Mouse (Mus musculus): ENCODE measurements around the gene Dhrs2.
A peak's percentile ranks its signal among the peaks of the same experiment; 100 is the strongest.

The Dhrs2 gene

GRCm38 (mm10) chr14:55221707-55222106 is at the start of gene Dhrs2:
Gene Dhrs2 (plus strand): TSS chr14:55222007.
- DNase-seq: no peak

GRCm38 (mm10) chr14:55174164-55174563 is 47.6 kb upstream of the Dhrs2 start:
- DNase-seq: no peak

DNA sequence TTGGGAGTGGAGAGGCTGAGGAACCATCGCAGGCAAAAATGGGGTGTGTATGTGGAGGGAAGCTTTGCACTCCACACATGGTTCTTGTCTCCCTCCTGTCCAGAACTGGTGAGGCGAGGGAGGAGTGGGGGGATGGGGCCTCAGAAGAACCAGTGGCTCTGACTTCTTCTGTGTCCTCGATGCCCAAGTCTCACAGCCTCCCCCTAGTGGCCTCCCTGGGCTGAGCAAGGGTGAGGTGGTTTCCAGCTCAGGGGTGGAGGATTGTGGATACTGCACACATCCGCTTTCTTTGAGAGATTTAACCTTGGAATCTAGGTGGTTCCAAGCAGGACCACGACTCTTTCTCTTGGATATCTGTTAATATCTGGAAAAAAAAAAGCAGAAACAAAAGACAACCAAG is 44.5 kb upstream of the Dhrs2 start:
- DNase-seq: peak; percentile 18 to 24

- DNase-seq: no peak
Measured at GRCm38 (mm10) chr14:55180951-55181350, 40.9 kb upstream of the Dhrs2 start.

- no peak for DNase-seq
Measured at GRCm38 (mm10) chr14:55183231-55183630, 38.6 kb upstream of the Dhrs2 start.

GRCm38 (mm10) chr14:55184640-55185145 is 37.1 kb upstream of the Dhrs2 start:
- no peak for DNase-seq

- no peak for DNase-seq
Measured at GRCm38 (mm10) chr14:55188491-55188890, 33.3 kb upstream of the Dhrs2 start.

- DNase-seq: no peak
Measured at GRCm38 (mm10) chr14:55189351-55189769, 32.4 kb upstream of the Dhrs2 start.

GRCm38 (mm10) chr14:55193354-55193753 is 28.5 kb upstream of the Dhrs2 start:
- no peak for DNase-seq

- DNase-seq: peak in 1 of 2 experiments; percentile 27
Measured at GRCm38 (mm10) chr14:55193876-55194635, 27.8 kb upstream of the Dhrs2 start.

DNA sequence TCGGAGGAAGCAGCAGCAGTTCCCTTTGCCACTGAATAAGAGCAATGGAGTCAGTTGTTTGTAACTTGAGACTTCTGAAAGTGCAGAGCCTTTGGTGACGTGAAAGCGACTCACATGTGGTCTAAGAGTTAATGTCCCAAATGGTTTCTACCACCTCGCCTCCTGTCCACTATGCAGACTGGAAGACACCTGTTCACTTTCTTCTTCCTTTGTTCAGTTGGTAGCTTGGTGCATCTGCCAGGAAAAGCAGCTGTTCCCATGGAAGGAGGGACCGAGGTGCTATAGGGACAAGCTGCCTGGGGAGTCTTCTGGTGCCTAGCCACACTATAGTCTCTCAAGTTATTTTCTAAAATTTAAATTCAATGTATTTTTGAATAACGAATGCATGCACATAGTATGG is 27.0 kb upstream of the Dhrs2 start:
- DNase-seq: no peak

GRCm38 (mm10) chr14:55197121-55197520 is 24.7 kb upstream of the Dhrs2 start:
- no peak for DNase-seq

- DNase-seq: no peak
Measured at GRCm38 (mm10) chr14:55198187-55198586, 23.6 kb upstream of the Dhrs2 start.

DNA sequence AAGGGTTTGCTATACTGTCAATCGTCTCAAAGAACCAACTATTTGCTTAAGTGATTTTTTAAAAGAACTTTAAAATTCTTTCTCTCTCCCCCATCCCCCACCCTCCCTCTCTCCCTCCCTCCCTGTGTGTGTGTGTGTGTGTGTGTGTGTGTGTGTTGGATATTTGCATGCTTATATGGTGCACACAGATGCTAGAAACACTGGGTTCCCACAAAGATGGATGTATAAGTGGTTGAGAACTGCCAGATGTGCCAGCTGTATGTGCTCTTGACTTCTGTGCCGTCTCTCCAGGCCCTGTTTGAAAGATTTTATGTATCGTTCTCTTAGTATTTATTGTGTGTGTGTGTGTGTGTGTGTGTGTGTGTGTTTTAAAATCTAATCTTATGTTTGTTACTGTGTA is 17.3 kb upstream of the Dhrs2 start:
- DNase-seq: no peak

DNA sequence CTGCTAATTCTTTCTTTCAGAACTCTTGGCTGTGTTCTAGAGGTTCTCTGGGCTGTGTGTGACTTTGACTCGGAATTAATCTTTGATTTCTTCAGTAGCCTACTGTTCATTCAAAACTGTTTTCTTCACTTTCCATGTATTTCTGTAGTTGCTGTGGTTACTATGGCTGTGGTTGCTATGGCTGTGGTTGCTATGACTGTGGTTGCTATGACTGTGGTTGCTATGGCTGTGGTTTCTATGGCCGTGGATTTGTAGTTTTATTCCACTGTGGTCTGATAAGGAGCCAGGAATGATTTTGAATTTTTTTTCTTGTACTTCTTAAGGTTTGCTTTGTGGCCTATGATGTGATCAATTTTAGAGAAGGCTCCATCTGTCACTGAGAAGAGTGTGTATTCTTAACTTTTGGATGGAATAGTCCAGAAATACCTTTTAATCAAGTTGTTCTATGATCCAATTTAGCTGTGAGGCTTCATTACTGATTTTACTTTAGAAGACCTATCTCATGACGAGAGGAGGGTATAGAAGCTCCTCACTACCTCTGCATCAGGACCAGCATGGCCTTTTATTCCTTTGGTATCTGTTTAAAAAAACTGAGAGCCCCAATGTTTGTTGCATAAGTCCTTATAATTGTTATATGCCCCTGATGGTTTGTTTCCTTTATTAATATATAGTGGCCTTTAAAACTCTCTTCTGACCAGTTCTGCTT is 16.6 kb upstream of the Dhrs2 start:
- DNase-seq: no peak

DNA sequence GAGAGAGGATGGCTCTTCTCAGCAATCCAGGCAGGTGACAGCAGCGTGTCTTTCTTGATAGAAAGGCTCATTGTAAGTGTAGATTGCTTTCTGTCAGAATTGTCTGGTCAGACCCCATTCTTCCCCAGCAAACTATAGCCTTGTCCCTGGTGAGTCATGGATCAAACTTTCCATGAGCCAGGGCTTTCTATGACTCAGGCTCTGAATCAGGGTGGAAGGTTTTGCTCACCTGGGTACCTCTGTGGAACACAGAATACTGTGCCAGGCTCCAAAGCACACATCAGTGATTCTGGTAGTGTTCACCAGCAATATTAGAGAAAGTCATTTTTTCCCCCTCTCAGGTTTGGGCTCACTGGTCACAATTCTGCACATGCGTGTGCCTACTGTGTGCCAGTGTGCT is 13.5 kb upstream of the Dhrs2 start:
- no peak for DNase-seq

GRCm38 (mm10) chr14:55213621-55214020 is 8.2 kb upstream of the Dhrs2 start:
- no peak for DNase-seq

DNA sequence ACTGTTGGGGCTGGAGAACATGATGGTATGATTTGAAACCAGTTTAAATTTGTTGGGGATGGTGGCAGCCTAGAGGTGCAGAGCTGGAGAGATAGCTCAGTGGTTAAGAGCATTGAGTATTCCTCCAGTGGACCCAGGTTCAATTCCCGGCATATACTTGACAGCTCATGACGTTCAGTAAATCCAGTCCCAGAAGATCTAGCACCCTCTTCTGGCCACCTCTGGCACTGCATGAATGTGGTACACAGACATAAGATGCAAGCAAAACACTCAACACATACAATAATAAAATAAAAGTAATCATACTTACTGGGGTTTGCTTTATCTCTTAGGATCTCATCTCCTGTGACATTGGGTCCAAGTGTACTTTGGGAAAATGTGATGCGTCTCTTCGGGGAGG is 7.3 kb upstream of the Dhrs2 start:
- DNase-seq: peak; percentile 12 to 20

GRCm38 (mm10) chr14:55223172-55223571 is 1.4 kb downstream of the Dhrs2 start:
- no peak for DNase-seq

- DNase-seq: no peak
Measured at GRCm38 (mm10) chr14:55234639-55235038, 12.8 kb downstream of the Dhrs2 start.

DNA sequence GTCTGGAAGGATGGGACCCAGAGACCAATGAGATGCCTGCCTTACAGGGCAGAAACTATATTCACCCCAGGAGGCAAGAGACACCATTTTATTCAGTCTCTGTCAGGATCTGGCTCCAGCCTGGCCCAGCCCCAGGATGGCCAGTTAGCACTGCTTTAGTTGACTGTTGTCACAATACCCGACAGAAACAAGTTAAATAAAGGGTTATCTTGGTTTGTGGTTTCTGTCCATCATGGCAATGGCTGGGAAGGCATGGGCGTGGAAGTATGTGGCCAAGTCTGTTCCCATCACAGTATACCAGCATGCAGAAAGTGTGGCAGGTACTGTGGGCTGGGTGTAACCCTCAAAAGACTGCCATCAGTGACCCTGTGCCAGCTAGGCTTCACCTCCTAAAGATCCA is 14.9 kb downstream of the Dhrs2 start:
- DNase-seq: no peak

DNA sequence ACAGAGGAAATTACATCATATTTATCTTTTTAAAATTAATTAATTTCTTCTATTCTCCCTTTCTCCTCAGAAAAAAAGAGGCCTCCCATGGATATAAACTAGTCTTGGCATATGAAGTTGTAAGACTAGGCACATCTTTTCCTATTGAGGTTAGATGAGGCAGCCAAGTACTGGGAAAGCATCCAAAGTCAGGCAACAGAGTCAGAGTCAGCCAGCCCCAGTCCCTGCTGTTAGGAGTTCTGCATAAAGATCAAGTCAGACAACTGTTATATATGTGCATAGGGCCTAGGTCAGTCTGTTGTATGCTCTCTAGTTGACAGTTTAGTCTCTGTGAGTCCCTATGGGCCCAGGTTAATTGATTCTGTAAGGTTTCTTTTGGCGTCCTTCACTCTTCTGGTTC is 20.9 kb downstream of the Dhrs2 start:
- no peak for DNase-seq

GRCm38 (mm10) chr14:55247181-55247580 is 25.4 kb downstream of the Dhrs2 start:
- DNase-seq: no peak

- no peak for DNase-seq
Measured at GRCm38 (mm10) chr14:55248284-55248683, 26.5 kb downstream of the Dhrs2 start.
